Comparison of ENCODE assay signal across 8 mouse cellular contexts in the genomic region with DNA sequence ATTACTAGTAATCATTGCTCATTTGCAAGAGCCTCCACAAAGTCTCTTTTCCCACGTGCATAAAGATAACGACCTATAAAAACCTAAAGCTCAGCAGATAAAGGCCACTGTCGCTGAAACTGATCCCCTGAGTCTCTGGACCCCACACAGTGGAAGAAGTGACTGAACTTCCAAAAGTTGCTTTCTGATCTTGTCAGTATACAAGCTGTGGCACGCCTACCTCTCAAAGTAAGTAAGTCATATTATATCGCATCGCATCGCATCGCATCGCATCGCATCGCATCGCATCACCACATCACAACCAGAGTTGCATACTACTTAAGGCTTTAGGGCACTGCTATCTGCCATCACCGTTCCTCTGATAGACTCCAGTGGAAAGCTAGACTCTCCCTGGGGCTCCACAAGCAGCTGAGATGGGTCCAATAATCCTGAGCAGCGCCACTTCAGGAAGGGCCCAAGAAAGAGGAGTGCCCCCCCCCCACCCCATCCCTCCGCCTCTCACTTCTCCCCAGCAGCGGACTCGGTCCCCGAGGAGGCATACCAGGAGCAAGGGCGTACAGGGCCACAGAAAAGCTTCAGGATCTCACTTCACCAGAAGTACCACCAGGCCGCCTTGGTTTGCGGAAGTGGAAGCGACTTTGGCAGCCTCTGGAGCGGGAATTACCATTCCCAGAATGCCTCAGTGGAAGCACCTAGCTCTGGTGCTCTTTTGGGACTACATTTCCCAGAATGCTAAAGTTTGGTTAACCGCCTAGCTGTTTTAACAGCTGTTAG. TPM values are rescaled to one million over a fixed set of nuclear protein-coding genes. Genes with fewer than 3 reads are reported as not detected.
DNase-seq lines count a peak whose midpoint lies in the region; ATAC-seq lines count a peak whose summit lies in the region.

No protein-coding gene starts in this region.

- H3K4me1 ChIP-seq in forebrain, embryonic 16.5 days (replicated peaks; ENCODE audit: control insufficient read depth, insufficient read depth, low read length) = peaks cover 9% of the 10 kb centered on the region
- peaks cover 5% of the 10 kb centered on the region; the same call in 1 of the 2 replicates for H3K4me1 ChIP-seq in liver, embryonic 15.5 days (replicated peaks)
- H3K4me1 ChIP-seq in neural tube, embryonic 11.5 days (ENCODE audit: control insufficient read depth, insufficient read depth, low read length) = no peaks in the 10 kb centered on the region

- peak; percentile 90 for DNase-seq in NIH3T3 (ENCODE audit: low read depth)
- peak; percentile 73 for DNase-seq in cerebellum, adult 11-12 months
- DNase-seq in heart, postnatal 14 days = peak; percentile 56 to 69
- peak; percentile 63 for DNase-seq in large intestine, adult 2 months (ENCODE audit: low read depth, low spot score)
- peak; percentile 80 for DNase-seq in neural tube, embryonic 11.5 days (ENCODE audit: low spot score)
- peak; percentile 43 for DNase-seq in urinary bladder, postnatal 25 days (ENCODE audit: low spot score)

- 0 out of 2 replicates have a peak, but pooled peaks cover 2% of the 10 kb centered on the region for H3K36me3 ChIP-seq in forebrain, embryonic 16.5 days (ENCODE audit: control insufficient read depth, insufficient read depth)
- peaks cover 4% of the 10 kb centered on the region for H3K36me3 ChIP-seq in liver, embryonic 15.5 days (replicated peaks)
- H3K36me3 ChIP-seq in neural tube, embryonic 11.5 days (ENCODE audit: control insufficient read depth, insufficient read depth, low read length) = no peaks in the 10 kb centered on the region

- peak overlapping the region; percentile 79 for H3K4me3 ChIP-seq in forebrain, embryonic 16.5 days (replicated peaks; ENCODE audit: low read length)
- H3K4me3 ChIP-seq in liver, embryonic 15.5 days (replicated peaks) = peak overlapping the region; percentile 59
- peak overlapping the region; percentile 51 for H3K4me3 ChIP-seq in neural tube, embryonic 11.5 days (ENCODE audit: low read depth, low read length)

- no peaks in the 10 kb centered on the region for H3K27me3 ChIP-seq in forebrain, embryonic 16.5 days (replicated peaks; ENCODE audit: control insufficient read depth, insufficient read depth, low read length)
- no peaks in the 10 kb centered on the region for H3K27me3 ChIP-seq in liver, embryonic 15.5 days
- no peaks in the 10 kb centered on the region for H3K27me3 ChIP-seq in neural tube, embryonic 11.5 days (ENCODE audit: control insufficient read depth, insufficient read depth, low read length)

- H3K27ac ChIP-seq in forebrain, embryonic 16.5 days (ENCODE audit: low read length) = peak overlapping the region; percentile 66
- H3K27ac ChIP-seq in liver, embryonic 15.5 days (replicated peaks) = 0 out of 2 replicates have a peak overlapping the region, but pooled peaks have one; percentile 24
- 0 out of 2 replicates have a peak overlapping the region, but pooled peaks have one; percentile 23 for H3K27ac ChIP-seq in neural tube, embryonic 11.5 days (ENCODE audit: low read depth, low read length)

- H3K9me3 ChIP-seq in forebrain, embryonic 16.5 days (ENCODE audit: control insufficient read depth, low read length) = no peaks in the 10 kb centered on the region
- no peaks in the 10 kb centered on the region for H3K9me3 ChIP-seq in liver, embryonic 15.5 days (replicated peaks)
- no peaks in the 10 kb centered on the region for H3K9me3 ChIP-seq in neural tube, embryonic 11.5 days (ENCODE audit: control insufficient read depth, low read length)

- 11% methylated on average over 24 of the region's 24 CpGs for WGBS in forebrain, embryonic 16.5 days
- 8% methylated on average over 24 of the region's 24 CpGs for WGBS in large intestine, adult 2 months
- 14% methylated on average over 24 of the region's 24 CpGs for WGBS in liver, embryonic 15.5 days (ENCODE audit: insufficient replicate concordance)
- 23% methylated on average over 24 of the region's 24 CpGs for WGBS in neural tube, embryonic 11.5 days

- intact Hi-C loops in heart, postnatal 14 days (cut with DNase I) = loop anchor here (5.0 kb wide), 2 partner anchors 45 to 75 kb away; a partner anchor contains a TSS

- H3K9ac ChIP-seq in forebrain, embryonic 16.5 days (replicated peaks; ENCODE audit: low read depth, low read length) = peak overlapping the region; percentile 86
- H3K9ac ChIP-seq in liver, embryonic 15.5 days = peak overlapping the region; percentile 51
- peak overlapping the region; percentile 80 for H3K9ac ChIP-seq in neural tube, embryonic 11.5 days (ENCODE audit: low read length)

- peak; percentile 93 for ATAC-seq in forebrain, embryonic 16.5 days
- ATAC-seq in liver, embryonic 15.5 days (ENCODE audit: insufficient read depth) = peak; percentile 47
- peak; percentile 82 for ATAC-seq in neural tube, embryonic 11.5 days (ENCODE audit: insufficient read depth, low FRiP score, low TSS enrichment)

- H3K4me2 ChIP-seq in forebrain, embryonic 16.5 days (ENCODE audit: low read length) = peak overlapping the region; percentile 76
- H3K4me2 ChIP-seq in liver, embryonic 15.5 days = peak overlapping the region; percentile 66
- peak overlapping the region; percentile 58 for H3K4me2 ChIP-seq in neural tube, embryonic 11.5 days (ENCODE audit: low read depth)

RNA-seq across cellular contexts. Expression of a gene that starts 3.6 kb away (rescaled TPM):
- 7.2 and 7.4 TPM in 2 replicates for polyA plus RNA-seq in forebrain, embryonic 16.5 days (2015; fragmentation: Nextera tagmentation; extraction: Ambion mirVana)
- total RNA-seq in heart, postnatal 14 days (2021) = 1 to 10 TPM; 4.0 to 5.0 TPM
- polyA plus RNA-seq in large intestine, adult 2 months (2012; rRNA removed) = 1.2 and 2.1 TPM in 2 replicates
- 1.1 TPM in 2 replicates for polyA plus RNA-seq in liver, embryonic 15.5 days (2015; fragmentation: Nextera tagmentation; extraction: Ambion mirVana)
- 11.1 and 12.4 TPM in 2 replicates for polyA plus RNA-seq in neural tube, embryonic 11.5 days (2014; fragmentation: Nextera tagmentation; extraction: Ambion mirVana)

RNA-seq across cellular contexts. Expression of a gene that starts 29.7 kb away (rescaled TPM):
- 5.5 and 6.2 TPM in 2 replicates for polyA plus RNA-seq in forebrain, embryonic 16.5 days (2015; fragmentation: Nextera tagmentation; extraction: Ambion mirVana)
- 1 to 10 TPM; 1.9 to 2.1 TPM for total RNA-seq in heart, postnatal 14 days (2021)
- polyA plus RNA-seq in large intestine, adult 2 months (2012; rRNA removed) = 0.78 and 1.2 TPM in 2 replicates
- 1.0 and 1.2 TPM in 2 replicates for polyA plus RNA-seq in liver, embryonic 15.5 days (2015; fragmentation: Nextera tagmentation; extraction: Ambion mirVana)
- polyA plus RNA-seq in neural tube, embryonic 11.5 days (2014; fragmentation: Nextera tagmentation; extraction: Ambion mirVana) = 4.8 and 5.5 TPM in 2 replicates

RNA-seq across cellular contexts. Expression of a gene that starts 32.8 kb away (rescaled TPM):
- polyA plus RNA-seq in forebrain, embryonic 16.5 days (2015; fragmentation: Nextera tagmentation; extraction: Ambion mirVana) = 10.0 and 10.7 TPM in 2 replicates
- total RNA-seq in heart, postnatal 14 days (2021) = under 1 TPM; 0.12 to 0.15 TPM
- polyA plus RNA-seq in large intestine, adult 2 months (2012; rRNA removed) = 0.33 TPM in 1 of 2 replicates, not detected in the other
- 0.40 and 0.61 TPM in 2 replicates for polyA plus RNA-seq in liver, embryonic 15.5 days (2015; fragmentation: Nextera tagmentation; extraction: Ambion mirVana)
- 3.8 and 4.3 TPM in 2 replicates for polyA plus RNA-seq in neural tube, embryonic 11.5 days (2014; fragmentation: Nextera tagmentation; extraction: Ambion mirVana)

RNA-seq across cellular contexts. Expression of a gene that starts 46.9 kb away (rescaled TPM):
- 5.7 and 6.3 TPM in 2 replicates for polyA plus RNA-seq in forebrain, embryonic 16.5 days (2015; fragmentation: Nextera tagmentation; extraction: Ambion mirVana)
- total RNA-seq in heart, postnatal 14 days (2021) = 1 to 10 TPM; 1.8 to 1.9 TPM
- 0.27 and 0.71 TPM in 2 replicates for polyA plus RNA-seq in large intestine, adult 2 months (2012; rRNA removed)
- 0.38 and 0.51 TPM in 2 replicates for polyA plus RNA-seq in liver, embryonic 15.5 days (2015; fragmentation: Nextera tagmentation; extraction: Ambion mirVana)
- polyA plus RNA-seq in neural tube, embryonic 11.5 days (2014; fragmentation: Nextera tagmentation; extraction: Ambion mirVana) = 3.4 and 3.7 TPM in 2 replicates

Comparison
In these comparisons a context has a peak if more than half of its experiments do, and no peak if none do; other contexts are left out.
1. Peak in every context shown above with its lines: DNase-seq, ATAC-seq, H3K4me3 ChIP-seq and H3K27ac ChIP-seq.